Mouse (Mus musculus) kidney, adult 11 months (tissue): ENCODE results near the gene Mthfr.
A peak's percentile ranks its signal among the peaks of the same experiment; 100 is the strongest.

Source experiments
- DNase-seq: peaks from one replicate; pipeline ENCODE4 v3.0.0; 2022

Gene Mthfr

GRCm38 (mm10) chr4:148065702-148066400 lies 27.0 kb downstream of the Mthfr start:
- peak; percentile 45 for DNase-seq

GRCm38 (mm10) chr4:148066401-148066744 lies 27.5 kb downstream of the Mthfr start:
- DNase-seq, result peak; percentile 80

- DNase-seq, result no peak
Observed at GRCm38 (mm10) chr4:148067346-148067745, 28.5 kb downstream of the Mthfr start.

- DNase-seq, result no peak
Observed at GRCm38 (mm10) chr4:148069602-148070218, 30.8 kb downstream of the Mthfr start.

GRCm38 (mm10) chr4:148071508-148071907 lies 32.6 kb downstream of the Mthfr start:
- DNase-seq, result peak; percentile 62

- DNase-seq, result no peak
Observed at GRCm38 (mm10) chr4:148074521-148075189, 35.8 kb downstream of the Mthfr start.

GRCm38 (mm10) chr4:148075259-148075658 lies 36.4 kb downstream of the Mthfr start:
- peak; percentile 67 for DNase-seq

- DNase-seq, result no peak
Observed at GRCm38 (mm10) chr4:148075881-148076280, 37.0 kb downstream of the Mthfr start.

- no peak for DNase-seq
Observed at GRCm38 (mm10) chr4:148079212-148079611, 40.3 kb downstream of the Mthfr start.

- DNase-seq, result peak; percentile 63
Observed at GRCm38 (mm10) chr4:148079944-148080596, 41.2 kb downstream of the Mthfr start.

GRCm38 (mm10) chr4:148080597-148080973 lies 41.7 kb downstream of the Mthfr start:
- no peak for DNase-seq

GRCm38 (mm10) chr4:148081201-148081600 lies 42.3 kb downstream of the Mthfr start:
- no peak for DNase-seq

- DNase-seq, result peak; percentile 55
Observed at GRCm38 (mm10) chr4:148082257-148083044, 43.6 kb downstream of the Mthfr start.

- peak; percentile 60 for DNase-seq
Observed at GRCm38 (mm10) chr4:148083176-148083899, 44.5 kb downstream of the Mthfr start.

GRCm38 (mm10) chr4:148084261-148084714 lies 45.4 kb downstream of the Mthfr start:
- peak; percentile 60 for DNase-seq

GRCm38 (mm10) chr4:148085131-148085906 lies 46.4 kb downstream of the Mthfr start:
- DNase-seq, result peak; percentile 45

- no peak for DNase-seq
Observed at GRCm38 (mm10) chr4:148085907-148086305, 47.0 kb downstream of the Mthfr start.

- peak; percentile 66 for DNase-seq
Observed at GRCm38 (mm10) chr4:148087091-148087906, 48.4 kb downstream of the Mthfr start.

GRCm38 (mm10) chr4:148087907-148088527 lies 49.1 kb downstream of the Mthfr start, which contains the start of gene Agtrap:
Agtrap (minus strand) TSS chr4:148088031.
- DNase-seq, result peak; percentile 95

- no peak for DNase-seq
Observed at GRCm38 (mm10) chr4:148089166-148089565, 50.3 kb downstream of the Mthfr start.
